Mouse (Mus musculus): Measurements from ENCODE around the gene Cluap1. TPM values are rescaled to one million over a fixed set of nuclear protein-coding genes. Genes with fewer than 3 reads are reported as not detected.

Gene Cluap1
- polyA plus RNA-seq, 1 experiment from 2014 or later, result 24.7 TPM

- peak; percentile 2 for DNase-seq (ENCODE audit: low spot score)
- Histone ChIP-seq H3K27ac (ENCODE audit: low read depth, low read length) (no peak overlapping the region), H3K4me1 (replicated peaks; ENCODE audit: control insufficient read depth, insufficient read depth, low read length) (no peaks in the 10 kb centered on the region), H3K27me3 (ENCODE audit: control insufficient read depth, insufficient read depth, low read length) (no peaks in the 10 kb centered on the region), H3K9ac (ENCODE audit: low read length) (no peak overlapping the region), H3K9me3 (ENCODE audit: control insufficient read depth, low read length) (no peaks in the 10 kb centered on the region), H3K36me3 (ENCODE audit: control insufficient read depth, insufficient read depth, low read length) (no peaks in the 10 kb centered on the region), H3K4me3 (ENCODE audit: low read depth, low read length) (no peak overlapping the region), H3K4me2 (ENCODE audit: low read depth, low read length, severe bottlenecking) (no peak overlapping the region)
- no peak for ATAC-seq (replicated peaks; ENCODE audit: low FRiP score)
- 93% methylated on average over 3 of the region's 3 CpGs for WGBS
These were observed 14.9 kb downstream of the Cluap1 start for GRCm38 (mm10) chr16:3923515-3923914.

- H3K4me2 ChIP-seq (ENCODE audit: low read depth, low read length, severe bottlenecking), result no peak overlapping the region
- H3K4me3 ChIP-seq (ENCODE audit: low read depth, low read length), result no peak overlapping the region
- no peak for ATAC-seq (replicated peaks; ENCODE audit: low FRiP score)
- DNase-seq (ENCODE audit: low spot score), result peak; percentile 35
- no peaks in the 10 kb centered on the region for H3K36me3 ChIP-seq (ENCODE audit: control insufficient read depth, insufficient read depth, low read length)
- H3K4me1 ChIP-seq (replicated peaks; ENCODE audit: control insufficient read depth, insufficient read depth, low read length), result no peaks in the 10 kb centered on the region
- no peak overlapping the region for H3K27ac ChIP-seq (ENCODE audit: low read depth, low read length)
- 76% methylated on average over 4 of the region's 4 CpGs for WGBS
- no peaks in the 10 kb centered on the region for H3K27me3 ChIP-seq (ENCODE audit: control insufficient read depth, insufficient read depth, low read length)
- H3K9me3 ChIP-seq (ENCODE audit: control insufficient read depth, low read length), result no peaks in the 10 kb centered on the region
- no peak overlapping the region for H3K9ac ChIP-seq (ENCODE audit: low read length)
These were observed 15.4 kb downstream of the Cluap1 start for GRCm38 (mm10) chr16:3923966-3924365.

GRCm38 (mm10) chr16:3928582-3928981, 20.0 kb downstream of the Cluap1 start:
- H3K9ac ChIP-seq (ENCODE audit: low read length), result no peak overlapping the region
- DNase-seq (ENCODE audit: low spot score), result no peak
- no peaks in the 10 kb centered on the region; the same call in 1 of the 2 replicates for H3K36me3 ChIP-seq (ENCODE audit: control insufficient read depth, insufficient read depth, low read length)
- H3K4me1 ChIP-seq (replicated peaks; ENCODE audit: control insufficient read depth, insufficient read depth, low read length), result no peaks in the 10 kb centered on the region
- no peak overlapping the region for H3K4me3 ChIP-seq (ENCODE audit: low read depth, low read length)
- no peak overlapping the region for H3K27ac ChIP-seq (ENCODE audit: low read depth, low read length)
- WGBS, result 79% methylated on average over 1 of the region's 1 CpGs
- no peaks in the 10 kb centered on the region for H3K9me3 ChIP-seq (ENCODE audit: control insufficient read depth, low read length)
- no peak for ATAC-seq (replicated peaks; ENCODE audit: low FRiP score)
- no peak overlapping the region for H3K4me2 ChIP-seq (ENCODE audit: low read depth, low read length, severe bottlenecking)
- no peaks in the 10 kb centered on the region for H3K27me3 ChIP-seq (ENCODE audit: control insufficient read depth, insufficient read depth, low read length)

GRCm38 (mm10) chr16:3929151-3929550, 20.6 kb downstream of the Cluap1 start:
- no peak overlapping the region for H3K4me3 ChIP-seq (ENCODE audit: low read depth, low read length)
- no peaks in the 10 kb centered on the region for H3K27me3 ChIP-seq (ENCODE audit: control insufficient read depth, insufficient read depth, low read length)
- H3K27ac ChIP-seq (ENCODE audit: low read depth, low read length), result no peak overlapping the region
- 84% methylated on average over 7 of the region's 7 CpGs for WGBS
- H3K4me2 ChIP-seq (ENCODE audit: low read depth, low read length, severe bottlenecking), result no peak overlapping the region
- no peaks in the 10 kb centered on the region for H3K9me3 ChIP-seq (ENCODE audit: control insufficient read depth, low read length)
- ATAC-seq (replicated peaks; ENCODE audit: low FRiP score) (no peak), DNase-seq (ENCODE audit: low spot score) (peak; percentile 45)
- H3K9ac ChIP-seq (ENCODE audit: low read length), result no peak overlapping the region
- H3K4me1 ChIP-seq (replicated peaks; ENCODE audit: control insufficient read depth, insufficient read depth, low read length), result no peaks in the 10 kb centered on the region
- H3K36me3 ChIP-seq (ENCODE audit: control insufficient read depth, insufficient read depth, low read length), result no peaks in the 10 kb centered on the region; the same call in 1 of the 2 replicates

- Histone ChIP-seq H3K4me2 (ENCODE audit: low read depth, low read length, severe bottlenecking) (no peak overlapping the region), H3K36me3 (ENCODE audit: control insufficient read depth, insufficient read depth, low read length) (no peaks in the 10 kb centered on the region; the same call in 1 of the 2 replicates), H3K4me1 (replicated peaks; ENCODE audit: control insufficient read depth, insufficient read depth, low read length) (no peaks in the 10 kb centered on the region), H3K9me3 (ENCODE audit: control insufficient read depth, low read length) (no peaks in the 10 kb centered on the region), H3K4me3 (ENCODE audit: low read depth, low read length) (no peak overlapping the region), H3K9ac (ENCODE audit: low read length) (no peak overlapping the region), H3K27ac (ENCODE audit: low read depth, low read length) (no peak overlapping the region), H3K27me3 (ENCODE audit: control insufficient read depth, insufficient read depth, low read length) (no peaks in the 10 kb centered on the region)
- DNase-seq (ENCODE audit: low spot score) (peak; percentile 27), ATAC-seq (replicated peaks; ENCODE audit: low FRiP score) (no peak)
- 96% methylated on average over 6 of the region's 6 CpGs for WGBS
These were observed 24.9 kb downstream of the Cluap1 start for GRCm38 (mm10) chr16:3933536-3933935.

- Histone ChIP-seq H3K36me3 (ENCODE audit: control insufficient read depth, insufficient read depth, low read length) (no peaks in the 10 kb centered on the region; the same call in 1 of the 2 replicates), H3K9me3 (ENCODE audit: control insufficient read depth, low read length) (no peaks in the 10 kb centered on the region), H3K27me3 (ENCODE audit: control insufficient read depth, insufficient read depth, low read length) (no peaks in the 10 kb centered on the region), H3K4me3 (ENCODE audit: low read depth, low read length) (no peak overlapping the region), H3K4me1 (replicated peaks; ENCODE audit: control insufficient read depth, insufficient read depth, low read length) (no peaks in the 10 kb centered on the region), H3K27ac (ENCODE audit: low read depth, low read length) (no peak overlapping the region), H3K9ac (ENCODE audit: low read length) (no peak overlapping the region), H3K4me2 (ENCODE audit: low read depth, low read length, severe bottlenecking) (no peak overlapping the region)
- ATAC-seq (replicated peaks; ENCODE audit: low FRiP score) (no peak), DNase-seq (ENCODE audit: low spot score) (no peak)
- 82% methylated on average over 1 of the region's 1 CpGs for WGBS
These were observed 25.5 kb downstream of the Cluap1 start for GRCm38 (mm10) chr16:3934091-3934490.

- Histone ChIP-seq H3K27me3 (ENCODE audit: control insufficient read depth, insufficient read depth, low read length) (no peaks in the 10 kb centered on the region), H3K9me3 (ENCODE audit: control insufficient read depth, low read length) (no peaks in the 10 kb centered on the region), H3K27ac (ENCODE audit: low read depth, low read length) (no peak overlapping the region), H3K4me3 (ENCODE audit: low read depth, low read length) (no peak overlapping the region), H3K4me2 (ENCODE audit: low read depth, low read length, severe bottlenecking) (no peak overlapping the region), H3K4me1 (replicated peaks; ENCODE audit: control insufficient read depth, insufficient read depth, low read length) (no peaks in the 10 kb centered on the region), H3K9ac (ENCODE audit: low read length) (no peak overlapping the region), H3K36me3 (ENCODE audit: control insufficient read depth, insufficient read depth, low read length) (peaks cover 2% of the 10 kb centered on the region; the same call in 1 of the 2 replicates)
- no peak for ATAC-seq (replicated peaks; ENCODE audit: low FRiP score)
- no peak for DNase-seq (ENCODE audit: low spot score)
- WGBS, result 87% methylated on average over 4 of the region's 4 CpGs
These were observed 26.1 kb downstream of the Cluap1 start for GRCm38 (mm10) chr16:3934701-3935100.

- H3K4me3 ChIP-seq (ENCODE audit: low read depth, low read length), result no peak overlapping the region
- no peaks in the 10 kb centered on the region for H3K27me3 ChIP-seq (ENCODE audit: control insufficient read depth, insufficient read depth, low read length)
- DNase-seq (ENCODE audit: low spot score), result no peak
- 89% methylated on average over 1 of the region's 1 CpGs for WGBS
- H3K4me2 ChIP-seq (ENCODE audit: low read depth, low read length, severe bottlenecking), result no peak overlapping the region
- H3K9me3 ChIP-seq (ENCODE audit: control insufficient read depth, low read length), result no peaks in the 10 kb centered on the region
- H3K9ac ChIP-seq (ENCODE audit: low read length), result no peak overlapping the region
- H3K27ac ChIP-seq (ENCODE audit: low read depth, low read length), result no peak overlapping the region
- no peaks in the 10 kb centered on the region for H3K36me3 ChIP-seq (ENCODE audit: control insufficient read depth, insufficient read depth, low read length)
- no peaks in the 10 kb centered on the region for H3K4me1 ChIP-seq (replicated peaks; ENCODE audit: control insufficient read depth, insufficient read depth, low read length)
- no peak for ATAC-seq (replicated peaks; ENCODE audit: low FRiP score)
These were observed 42.5 kb downstream of the Cluap1 start for GRCm38 (mm10) chr16:3951141-3951540.

GRCm38 (mm10) chr16:3956369-3956768, 47.8 kb downstream of the Cluap1 start:
- no peaks in the 10 kb centered on the region for H3K9me3 ChIP-seq (ENCODE audit: control insufficient read depth, low read length)
- H3K4me2 ChIP-seq (ENCODE audit: low read depth, low read length, severe bottlenecking), result no peak overlapping the region
- no peaks in the 10 kb centered on the region for H3K27me3 ChIP-seq (ENCODE audit: control insufficient read depth, insufficient read depth, low read length)
- DNase-seq (ENCODE audit: low spot score) (no peak), ATAC-seq (replicated peaks; ENCODE audit: low FRiP score) (no peak)
- no peak overlapping the region for H3K4me3 ChIP-seq (ENCODE audit: low read depth, low read length)
- H3K9ac ChIP-seq (ENCODE audit: low read length), result no peak overlapping the region
- no peak overlapping the region for H3K27ac ChIP-seq (ENCODE audit: low read depth, low read length)
- 81% methylated on average over 6 of the region's 6 CpGs for WGBS
- H3K36me3 ChIP-seq (ENCODE audit: control insufficient read depth, insufficient read depth, low read length), result no peaks in the 10 kb centered on the region
- H3K4me1 ChIP-seq (replicated peaks; ENCODE audit: control insufficient read depth, insufficient read depth, low read length), result no peaks in the 10 kb centered on the region

Measured in forebrain, embryonic 11.5 days (tissue).